Comparison of ENCODE assay signal across 8 mouse cellular contexts in genomic region chr5:21055820-21056531, GRCm38 (mm10). TPM values are rescaled to one million over a fixed set of nuclear protein-coding genes. Genes with fewer than 3 reads are reported as not detected.
DNase-seq lines count a peak whose midpoint lies in the region; ATAC-seq and TF ChIP-seq lines count a peak whose summit lies in the region.

Gene Ptpn12 (minus strand): TSS chr5:21055911.

- H3K9ac ChIP-seq in ES-Bruce4 (ENCODE audit: low read depth, poor library complexity, severe bottlenecking) = peak within 1 kb of the TSS; percentile 87
- H3K9ac ChIP-seq in forebrain, embryonic 14.5 days (ENCODE audit: low read length) = peak within 1 kb of the TSS; percentile 99
- peak within 1 kb of the TSS; percentile 100 for H3K9ac ChIP-seq in neural tube, embryonic 15.5 days (replicated peaks)

- peak within 1 kb of the TSS; percentile 96 for H3K4me3 ChIP-seq in ES-Bruce4 (ENCODE audit: low read depth, low read length)
- peak within 1 kb of the TSS; percentile 97 for H3K4me3 ChIP-seq in forebrain, embryonic 14.5 days (ENCODE audit: low read depth, low read length)
- H3K4me3 ChIP-seq in neural tube, embryonic 15.5 days (replicated peaks) = peak within 1 kb of the TSS; percentile 98

- WGBS in forebrain, embryonic 14.5 days = 1% methylated on average over 38 of the region's 73 CpGs
- 0% methylated on average over 49 of the region's 73 CpGs for WGBS in neural tube, embryonic 15.5 days

- H3K4me2 ChIP-seq in forebrain, embryonic 14.5 days (ENCODE audit: low read length) = peak within 1 kb of the TSS; percentile 67
- peak within 1 kb of the TSS; percentile 67 for H3K4me2 ChIP-seq in neural tube, embryonic 15.5 days

- no peaks in the 10 kb centered on the region for H3K9me3 ChIP-seq in ES-Bruce4 (replicated peaks; ENCODE audit: control insufficient read depth, insufficient read depth, low read length, poor library complexity, severe bottlenecking)
- no peaks in the 10 kb centered on the region for H3K9me3 ChIP-seq in forebrain, embryonic 14.5 days (replicated peaks; ENCODE audit: control insufficient read depth, low read length)
- H3K9me3 ChIP-seq in neural tube, embryonic 15.5 days (replicated peaks) = no peaks in the 10 kb centered on the region

- DNase-seq in forebrain, embryonic 14.5 days (ENCODE audit: low spot score) = peak; percentile 97
- peak; percentile 98 to 99 for DNase-seq in heart, postnatal 14 days
- DNase-seq in layer of hippocampus, adult 11-12 months (ENCODE audit: low spot score) = peak; percentile 94
- DNase-seq in lung, adult 18-20 months = peak; percentile 96 to 97
- peak; percentile 95 for DNase-seq in testis, postnatal 14 days (ENCODE audit: low spot score)

- peak; percentile 87 for TF ChIP-seq POLR2A in ES-Bruce4 (IDR thresholded peaks at IDR 0.05; ENCODE audit: insufficient read depth, low read length)

- H3K36me3 ChIP-seq in ES-Bruce4 (ENCODE audit: control insufficient read depth, insufficient read depth, low read length, poor library complexity, severe bottlenecking) = no peaks in the 10 kb centered on the region
- H3K36me3 ChIP-seq in forebrain, embryonic 14.5 days (ENCODE audit: control insufficient read depth, insufficient read depth, low read length) = no peaks in the 10 kb centered on the region
- H3K36me3 ChIP-seq in neural tube, embryonic 15.5 days = no peaks in the 10 kb centered on the region

- no peak for TF ChIP-seq EP300 in ES-Bruce4 (IDR thresholded peaks at IDR 0.05; ENCODE audit: insufficient read depth, low read depth, low read length)

- H3K27ac ChIP-seq in ES-Bruce4 (ENCODE audit: insufficient read depth, low read length) = peak within 1 kb of the TSS; percentile 72
- H3K27ac ChIP-seq in forebrain, embryonic 14.5 days (ENCODE audit: low read depth, low read length) = peak within 1 kb of the TSS; percentile 99
- peak within 1 kb of the TSS; percentile 98 for H3K27ac ChIP-seq in neural tube, embryonic 15.5 days (replicated peaks)

- no peaks in the 10 kb centered on the region for H3K27me3 ChIP-seq in ES-Bruce4 (ENCODE audit: control insufficient read depth, insufficient read depth, low read length, poor library complexity, severe bottlenecking)
- H3K27me3 ChIP-seq in forebrain, embryonic 14.5 days (replicated peaks; ENCODE audit: control insufficient read depth, insufficient read depth, low read length) = no peaks in the 10 kb centered on the region
- H3K27me3 ChIP-seq in neural tube, embryonic 15.5 days (replicated peaks) = no peaks in the 10 kb centered on the region

- peak; percentile 92 for ATAC-seq in cerebellum, adult (ENCODE audit: insufficient number of reproducible peaks, low FRiP score, low TSS enrichment)
- ATAC-seq in forebrain, embryonic 14.5 days = peak; percentile 95
- ATAC-seq in neural tube, embryonic 15.5 days (ENCODE audit: low FRiP score) = peak; percentile 95

- peaks cover 2% of the 10 kb centered on the region for H3K4me1 ChIP-seq in ES-Bruce4 (ENCODE audit: control insufficient read depth, insufficient read depth, low read length)
- H3K4me1 ChIP-seq in forebrain, embryonic 14.5 days (ENCODE audit: control insufficient read depth, insufficient read depth, low read length) = peaks cover 12% of the 10 kb centered on the region
- peaks cover 14% of the 10 kb centered on the region for H3K4me1 ChIP-seq in neural tube, embryonic 15.5 days

- intact Hi-C loops in heart, postnatal 14 days (cut with DNase I) = loop anchor here (2.0 to 5.0 kb wide), 3 partner anchors 86 to 144 kb away; no protein-coding TSS in a partner anchor

- no peak for TF ChIP-seq CTCF in ES-Bruce4 (IDR thresholded peaks at IDR 0.05; ENCODE audit: low read depth, low read length)

RNA-seq across cellular contexts. Expression of gene Ptpn12, which starts in this region (rescaled TPM):
- polyA plus RNA-seq in ES-Bruce4 (2011; ENCODE audit: insufficient read depth, insufficient read length, low read depth, missing spikeins) = 42.7 and 58.7 TPM in 2 replicates
- 31.3 and 35.5 TPM in 2 replicates for polyA plus RNA-seq in forebrain, embryonic 14.5 days (2014; fragmentation: Nextera tagmentation; extraction: Ambion mirVana)
- total RNA-seq in heart, postnatal 14 days (2021) = 10 to 100 TPM; 38.5 to 42.9 TPM
- polyA plus RNA-seq in neural tube, embryonic 15.5 days (2015; fragmentation: Nextera tagmentation; extraction: Ambion mirVana) = 21.8 TPM in 2 replicates

Comparison
In these comparisons a context has a peak if more than half of its experiments do, and no peak if none do; other contexts are left out.
1. Peak in every context shown above with its lines: DNase-seq, ATAC-seq, H3K4me3 ChIP-seq and H3K27ac ChIP-seq.